Mouse (Mus musculus): Measurements from ENCODE around the gene Ces1f. TPM values are rescaled to one million over a fixed set of nuclear protein-coding genes. Genes with fewer than 3 reads are reported as not detected.
"Not testable (repeated sequence)": the region's sequence is repeated elsewhere in the genome, so short reads cannot be mapped to it uniquely, and the experiment has no call there.

Gene Ces1f
- polyA plus RNA-seq, 1 experiment from 2014 or later: not detected

GRCm38 (mm10) chr8:93228673-93229370 lies 50.7 kb downstream of the Ces1f start:
- DNase-seq (ENCODE audit: low spot score) (no peak), ATAC-seq (no peak)

GRCm38 (mm10) chr8:93226471-93226870 lies 53.1 kb downstream of the Ces1f start:
- not testable (repeated sequence) for ATAC-seq; H3K4me1 ChIP-seq (ENCODE audit: control insufficient read depth, insufficient read depth, low read length); H3K27ac ChIP-seq (ENCODE audit: low read depth, low read length); H3K4me2 ChIP-seq (ENCODE audit: low read length); H3K9ac ChIP-seq (ENCODE audit: low read length); H3K27me3 ChIP-seq (replicated peaks; ENCODE audit: control insufficient read depth, insufficient read depth, low read length); H3K36me3 ChIP-seq (ENCODE audit: control insufficient read depth, insufficient read depth, low read length); DNase-seq (ENCODE audit: low spot score); H3K9me3 ChIP-seq (replicated peaks; ENCODE audit: control insufficient read depth, low read length); H3K4me3 ChIP-seq (ENCODE audit: low read depth, low read length)
- 100% methylated on average over 1 of the region's 1 CpGs for WGBS

More at GRCm38 (mm10) chr8:93228673-93229370, 50.7 kb downstream of the Ces1f start:
- Histone ChIP-seq H3K4me2 (ENCODE audit: low read length) (no peak overlapping the region), H3K4me3 (ENCODE audit: low read depth, low read length) (no peak overlapping the region), H3K27me3 (replicated peaks; ENCODE audit: control insufficient read depth, insufficient read depth, low read length) (no peaks in the 10 kb centered on the region), H3K36me3 (ENCODE audit: control insufficient read depth, insufficient read depth, low read length) (no peaks in the 10 kb centered on the region), H3K9me3 (replicated peaks; ENCODE audit: control insufficient read depth, low read length) (no peaks in the 10 kb centered on the region), H3K9ac (ENCODE audit: low read length) (no peak overlapping the region), H3K4me1 (ENCODE audit: control insufficient read depth, insufficient read depth, low read length) (no peaks in the 10 kb centered on the region), H3K27ac (ENCODE audit: low read depth, low read length) (no peak overlapping the region)
- 70% methylated on average over 11 of the region's 11 CpGs for WGBS

DNA sequence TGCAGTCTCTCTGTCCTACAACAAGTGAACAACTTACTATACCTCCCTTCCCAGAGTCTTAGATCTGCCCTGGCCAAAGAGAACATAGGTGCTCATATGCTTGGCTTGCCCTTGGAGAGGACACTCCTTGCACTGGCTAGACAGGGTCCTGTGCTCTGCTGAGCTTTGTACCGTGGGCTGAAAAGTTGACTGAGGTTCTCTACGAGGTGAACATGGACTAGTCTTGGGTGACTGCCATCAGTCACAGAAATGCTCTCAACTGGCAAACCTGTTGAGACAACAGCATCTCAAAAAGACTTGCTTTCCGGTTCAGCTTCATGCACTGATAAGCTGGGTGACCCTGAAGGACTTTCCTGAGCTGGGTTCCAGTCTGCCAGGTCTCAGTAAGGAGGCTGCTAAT lies 57.7 kb downstream of the Ces1f start:
- DNase-seq (ENCODE audit: low spot score) (no peak), ATAC-seq (no peak)
- no peaks in the 10 kb centered on the region for H3K27me3 ChIP-seq (replicated peaks; ENCODE audit: control insufficient read depth, insufficient read depth, low read length)
- H3K9me3 ChIP-seq (replicated peaks; ENCODE audit: control insufficient read depth, low read length): no peaks in the 10 kb centered on the region
- 79% methylated on average over 3 of the region's 3 CpGs for WGBS
- H3K27ac ChIP-seq (ENCODE audit: low read depth, low read length): no peak overlapping the region
- no peak overlapping the region for H3K9ac ChIP-seq (ENCODE audit: low read length)
- H3K4me1 ChIP-seq (ENCODE audit: control insufficient read depth, insufficient read depth, low read length): no peaks in the 10 kb centered on the region
- H3K36me3 ChIP-seq (ENCODE audit: control insufficient read depth, insufficient read depth, low read length): no peaks in the 10 kb centered on the region
- H3K4me2 ChIP-seq (ENCODE audit: low read length): no peak overlapping the region
- no peak overlapping the region for H3K4me3 ChIP-seq (ENCODE audit: low read depth, low read length)

DNA sequence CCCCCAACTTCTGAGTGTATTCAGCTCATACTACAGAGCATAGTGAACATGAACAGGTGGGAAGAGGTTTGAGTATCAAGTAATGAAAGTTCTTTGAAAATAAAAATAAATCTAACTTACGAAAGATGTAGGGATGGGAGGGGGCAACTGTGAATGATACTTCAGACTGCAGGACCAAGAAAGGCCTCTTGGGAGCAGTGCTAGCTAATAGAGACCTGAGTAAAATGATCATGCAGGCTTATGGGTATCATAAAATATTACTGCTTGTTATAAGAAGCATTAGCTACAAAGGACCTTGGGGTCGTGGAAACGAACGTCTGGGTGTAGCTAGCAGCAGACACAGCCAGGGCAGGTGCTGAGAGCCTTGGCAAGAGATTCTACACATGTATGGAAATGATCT lies 61.7 kb downstream of the Ces1f start:
- no peak overlapping the region for H3K4me3 ChIP-seq (ENCODE audit: low read depth, low read length)
- DNase-seq (ENCODE audit: low spot score): no peak
- no peak overlapping the region for H3K4me2 ChIP-seq (ENCODE audit: low read length)
- no peak overlapping the region for H3K9ac ChIP-seq (ENCODE audit: low read length)
- no peaks in the 10 kb centered on the region for H3K27me3 ChIP-seq (replicated peaks; ENCODE audit: control insufficient read depth, insufficient read depth, low read length)
- no peaks in the 10 kb centered on the region for H3K9me3 ChIP-seq (replicated peaks; ENCODE audit: control insufficient read depth, low read length)
- H3K36me3 ChIP-seq (ENCODE audit: control insufficient read depth, insufficient read depth, low read length): no peaks in the 10 kb centered on the region
- no peak overlapping the region for H3K27ac ChIP-seq (ENCODE audit: low read depth, low read length)
- WGBS: 83% methylated on average over 4 of the region's 4 CpGs
- no peak for ATAC-seq
- no peaks in the 10 kb centered on the region for H3K4me1 ChIP-seq (ENCODE audit: control insufficient read depth, insufficient read depth, low read length)

DNA sequence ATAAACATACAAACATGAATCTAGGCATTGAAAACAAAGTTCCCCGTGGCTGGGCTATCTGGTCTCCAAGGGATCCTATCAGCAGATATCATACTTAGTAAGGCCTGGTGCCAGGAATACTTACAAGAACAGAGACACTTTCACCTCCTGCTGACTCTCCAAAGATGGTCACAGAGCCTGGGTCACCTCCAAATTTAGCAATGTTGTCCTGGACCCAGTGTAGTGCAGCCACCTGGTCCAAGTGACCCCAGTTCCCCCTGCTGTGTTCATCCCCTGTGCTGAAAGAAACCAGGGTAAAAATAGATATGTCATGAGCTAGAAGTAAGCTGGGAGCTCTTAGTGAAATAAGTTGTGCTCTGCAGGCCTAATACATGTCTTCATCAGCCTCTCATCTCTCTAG lies 62.2 kb downstream of the Ces1f start:
- Histone ChIP-seq H3K27ac (ENCODE audit: low read depth, low read length) (no peak overlapping the region), H3K9ac (ENCODE audit: low read length) (no peak overlapping the region), H3K4me2 (ENCODE audit: low read length) (no peak overlapping the region), H3K36me3 (ENCODE audit: control insufficient read depth, insufficient read depth, low read length) (no peaks in the 10 kb centered on the region), H3K4me3 (ENCODE audit: low read depth, low read length) (no peak overlapping the region), H3K27me3 (replicated peaks; ENCODE audit: control insufficient read depth, insufficient read depth, low read length) (no peaks in the 10 kb centered on the region), H3K9me3 (replicated peaks; ENCODE audit: control insufficient read depth, low read length) (no peaks in the 10 kb centered on the region), H3K4me1 (ENCODE audit: control insufficient read depth, insufficient read depth, low read length) (no peaks in the 10 kb centered on the region)
- DNase-seq (ENCODE audit: low spot score) (no peak), ATAC-seq (no peak)
- WGBS: 89% methylated on average over 1 of the region's 1 CpGs

DNA sequence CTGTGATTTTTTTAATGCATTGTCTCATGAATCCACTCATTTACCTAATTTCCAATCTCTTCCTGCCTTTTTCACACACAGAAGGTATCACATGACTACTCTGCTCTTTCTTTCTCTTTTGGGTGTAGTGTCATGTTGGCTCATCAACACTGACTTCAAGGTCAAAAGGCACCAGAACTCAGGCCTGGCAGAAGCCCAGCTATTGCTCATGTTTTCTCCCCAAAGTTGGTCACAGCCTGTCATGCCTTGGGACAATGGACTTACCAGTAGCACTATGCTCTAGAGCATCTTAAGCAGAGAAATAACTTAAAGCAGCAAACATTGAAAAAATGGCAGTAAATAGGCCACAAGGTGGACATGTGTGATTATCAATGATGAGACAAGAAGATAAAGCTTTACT lies 68.5 kb downstream of the Ces1f start:
- Histone ChIP-seq H3K27ac (ENCODE audit: low read depth, low read length) (no peak overlapping the region), H3K4me3 (ENCODE audit: low read depth, low read length) (no peak overlapping the region), H3K4me2 (ENCODE audit: low read length) (no peak overlapping the region), H3K9ac (ENCODE audit: low read length) (no peak overlapping the region), H3K4me1 (ENCODE audit: control insufficient read depth, insufficient read depth, low read length) (no peaks in the 10 kb centered on the region), H3K9me3 (replicated peaks; ENCODE audit: control insufficient read depth, low read length) (no peaks in the 10 kb centered on the region), H3K27me3 (replicated peaks; ENCODE audit: control insufficient read depth, insufficient read depth, low read length) (no peaks in the 10 kb centered on the region), H3K36me3 (ENCODE audit: control insufficient read depth, insufficient read depth, low read length) (no peaks in the 10 kb centered on the region)
- ATAC-seq (no peak), DNase-seq (ENCODE audit: low spot score) (no peak)

Other genes with a start within 250 kb of the Ces1f start
- gene Ces1a, start 231.6 kb downstream of the Ces1f start, polyA plus RNA-seq (2014; fragmentation: Nextera tagmentation; extraction: Ambion mirVana): not detected in 2 replicates
- not detected in 2 replicates for gene Ces1b, start 199.7 kb downstream of the Ces1f start, polyA plus RNA-seq (2014; fragmentation: Nextera tagmentation; extraction: Ambion mirVana)
- gene Ces1c, start 148.5 kb downstream of the Ces1f start, polyA plus RNA-seq (2014; fragmentation: Nextera tagmentation; extraction: Ambion mirVana): not detected in 2 replicates
- not detected in 2 replicates for gene Ces1d, start 81.9 kb downstream of the Ces1f start, polyA plus RNA-seq (2014; fragmentation: Nextera tagmentation; extraction: Ambion mirVana)
- gene Ces1e, start 50.1 kb downstream of the Ces1f start, polyA plus RNA-seq (2014; fragmentation: Nextera tagmentation; extraction: Ambion mirVana): not detected in 2 replicates
- not detected in 2 replicates for gene Ces1g, start 57.6 kb upstream of the Ces1f start, polyA plus RNA-seq (2014; fragmentation: Nextera tagmentation; extraction: Ambion mirVana)
- not detected in 2 replicates for gene Ces1h, start 100.0 kb upstream of the Ces1f start, polyA plus RNA-seq (2014; fragmentation: Nextera tagmentation; extraction: Ambion mirVana)